Mouse (Mus musculus) embryonic facial prominence, embryonic 11.5 days (tissue): ENCODE measurements around the gene Gm49378. TPM values are rescaled to one million over a fixed set of nuclear protein-coding genes. Genes with fewer than 3 reads are reported as not detected.
A peak's percentile ranks its signal among the peaks of the same experiment; 100 is the strongest.

Source experiments
- ATAC-seq: fragments of 200-750 bp; cut with Nextera tagmentation; replicated peaks from 2 replicates; pipeline ENCODE4 v1.8.0; 2017; ENCODE audit warnings: low read depth; ENCODE audit not compliant: insufficient number of reproducible peaks, low FRiP score, low TSS enrichment
- DNase-seq: peaks from one replicate; pipeline ENCODE4 v3.0.0-alpha.2; 2015; ENCODE audit warnings: low spot score
- H3K27ac ChIP-seq: fragments of 300-500 bp; sonication (generic); replicated peaks from 2 replicates; pipeline ENCODE4 v1.5.1; 2014; ENCODE audit warnings: mild to moderate bottlenecking, low read depth, low read length, control low read depth
- H3K27me3 ChIP-seq: fragments of 300-500 bp; sonication (generic); 2 replicates; pipeline ENCODE4 v1.6.1; 2014; ENCODE audit warnings: mild to moderate bottlenecking, low read length, moderate library complexity, mixed read lengths; ENCODE audit not compliant: control insufficient read depth, insufficient read depth
- H3K36me3 ChIP-seq: fragments of 300-500 bp; sonication (generic); replicated peaks from 2 replicates; pipeline ENCODE4 v1.6.1; 2014; ENCODE audit warnings: low read depth, mild to moderate bottlenecking, low read length, moderate library complexity, mixed read lengths; ENCODE audit not compliant: control insufficient read depth, insufficient read depth
- H3K4me1 ChIP-seq: fragments of 300-500 bp; sonication (generic); 2 replicates; pipeline ENCODE4 v1.6.1; 2014; ENCODE audit warnings: low read length, mixed read lengths; ENCODE audit not compliant: control insufficient read depth, insufficient read depth
- H3K4me2 ChIP-seq: fragments of 300-500 bp; sonication (generic); 2 replicates; pipeline ENCODE4 v1.6.1; 2014; ENCODE audit warnings: low read depth, mild to moderate bottlenecking, control low read depth, low read length, moderate library complexity
- H3K4me3 ChIP-seq: fragments of 300-500 bp; sonication (generic); 2 replicates; pipeline ENCODE4 v1.5.1; 2014; ENCODE audit warnings: low read depth, low read length, control low read depth
- H3K9ac ChIP-seq: fragments of 300-500 bp; sonication (generic); replicated peaks from 2 replicates; pipeline ENCODE4 v1.6.1; 2014; ENCODE audit warnings: mild to moderate bottlenecking, control low read depth, low read length
- H3K9me3 ChIP-seq: fragments of 300-500 bp; sonication (generic); replicated peaks from 2 replicates; pipeline ENCODE4 v1.6.1; 2016; ENCODE audit warnings: mild to moderate bottlenecking, low read length, inconsistent platforms, mixed read lengths; ENCODE audit not compliant: control insufficient read depth
- WGBS: fragments of 180-500 bp; shearing (Covaris S2); extraction: QIAGEN DNeasy Blood & Tissue Kit; methylation state at CpG from one replicate; pipeline ENCODE4 v1.1.7; 2014; 5-methylcytosine and 5-hydroxymethylcytosine counted together
- polyA plus RNA-seq: library from polyadenylated mRNA; unstranded; fragments of >200 nt; fragmentation: Nextera tagmentation; extraction: Ambion mirVana; gene quantifications from 2 replicates; pipeline ENCODE4 v1.2.1, GENCODE M21; 2014

Gm49378 gene
- polyA plus RNA-seq, 1 experiment from 2014 or later: 3.5 TPM

DNA sequence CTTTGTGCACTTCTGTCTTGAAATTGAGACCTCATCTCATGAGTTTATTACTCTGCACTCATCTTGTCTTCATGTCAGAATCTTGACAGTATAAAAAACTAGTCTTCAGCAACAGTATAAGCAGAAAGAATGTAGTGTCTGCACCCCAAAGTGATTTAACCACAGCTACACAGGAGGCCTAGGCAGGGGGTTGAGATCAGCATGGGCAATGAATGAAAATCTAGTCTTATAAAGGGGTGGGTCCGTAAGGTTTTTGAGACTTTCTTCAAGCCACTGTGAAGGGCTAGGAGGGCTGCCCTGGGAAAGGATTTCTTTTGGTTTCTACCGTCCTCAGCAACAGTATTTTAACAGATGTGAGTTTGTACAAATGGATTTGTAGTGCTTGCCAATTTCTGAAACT lies 22.9 kb upstream of the Gm49378 start:
- no peak for ATAC-seq
- Histone ChIP-seq H3K36me3 (no peaks in the 10 kb centered on the region; the same call in 1 of the 2 replicates), H3K27me3 (no peaks in the 10 kb centered on the region), H3K9ac (no peak overlapping the region), H3K4me1 (no peaks in the 10 kb centered on the region), H3K4me2 (peak overlapping the region; percentile 31; the same call in 1 of the 2 replicates), H3K9me3 (no peaks in the 10 kb centered on the region), H3K4me3 (peak overlapping the region; percentile 70; the same call in 1 of the 2 replicates), H3K27ac (no peak overlapping the region)
- 47% methylated on average over 2 of the region's 2 CpGs for WGBS
- no peak for DNase-seq

DNA sequence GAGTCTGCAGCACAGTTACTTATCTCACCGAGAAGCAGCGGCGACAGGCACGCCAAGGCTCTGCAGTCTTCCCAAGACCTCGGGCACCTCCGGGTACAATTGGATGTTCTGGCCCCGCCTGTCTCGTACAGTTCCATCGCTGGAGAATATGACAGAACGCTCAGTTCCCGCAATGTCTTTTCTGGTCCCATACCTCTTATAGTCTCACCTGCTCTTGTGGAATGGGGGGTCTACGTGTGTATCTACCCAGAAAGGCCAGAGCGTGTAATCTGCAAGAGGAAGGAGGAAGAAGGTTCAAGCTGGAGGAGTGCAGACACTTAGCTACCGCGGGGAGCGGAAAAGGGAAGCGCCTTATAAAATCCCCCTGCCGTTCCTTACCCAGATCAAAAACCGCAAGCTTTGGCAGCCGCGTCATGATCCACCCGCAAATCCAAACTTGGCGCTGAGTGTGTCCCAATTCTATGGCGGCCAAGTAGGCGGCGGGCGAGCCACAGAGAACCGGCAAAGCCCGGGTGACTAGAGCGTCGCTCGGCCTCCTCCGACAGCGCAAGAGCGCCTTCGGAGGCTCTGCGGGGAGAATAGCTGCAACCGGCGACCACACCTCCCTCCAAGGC lies 22.4 kb upstream of the Gm49378 start, which contains the start of gene Mdp1:
Mdp1 (minus strand) TSS at position 549 of the 614 bp plus-strand sequence.
- no peaks in the 10 kb centered on the region for H3K4me1 ChIP-seq
- peak within 1 kb of the TSS; percentile 70 for H3K4me3 ChIP-seq
- H3K27me3 ChIP-seq: no peaks in the 10 kb centered on the region
- H3K36me3 ChIP-seq: no peaks in the 10 kb centered on the region; the same call in 1 of the 2 replicates
- under 1% methylated on average over 39 of the region's 39 CpGs for WGBS
- ATAC-seq (peak; percentile 76), DNase-seq (peak; percentile 93)
- peak within 1 kb of the TSS; percentile 80 for H3K9ac ChIP-seq
- H3K27ac ChIP-seq: no peak within 1 kb of the TSS
- H3K9me3 ChIP-seq: no peaks in the 10 kb centered on the region
- peak within 1 kb of the TSS; percentile 31 for H3K4me2 ChIP-seq

DNA sequence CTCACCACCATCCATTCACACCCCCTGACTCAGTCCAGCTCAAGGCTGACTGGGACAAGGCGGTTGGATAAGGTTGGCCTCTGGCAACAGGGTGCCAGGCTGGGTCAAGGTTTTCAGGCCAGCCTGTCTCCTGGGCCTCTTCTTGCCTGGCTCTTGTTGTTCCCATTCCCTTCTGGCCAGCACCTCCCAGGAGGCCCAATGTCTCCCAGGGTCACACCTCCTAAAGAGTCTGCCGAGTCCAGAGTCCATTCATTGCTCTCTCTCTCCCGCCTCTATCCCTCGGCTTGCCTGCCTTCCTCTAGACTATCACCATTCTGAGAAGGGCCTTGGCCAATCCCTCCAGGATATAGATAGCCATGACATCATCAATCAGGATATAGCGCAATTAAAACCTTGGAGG lies 20.3 kb upstream of the Gm49378 start:
- H3K9me3 ChIP-seq: no peaks in the 10 kb centered on the region
- no peak overlapping the region for H3K4me3 ChIP-seq
- H3K36me3 ChIP-seq: no peaks in the 10 kb centered on the region; the same call in 1 of the 2 replicates
- no peak overlapping the region for H3K27ac ChIP-seq
- ATAC-seq (no peak), DNase-seq (no peak)
- no peak overlapping the region for H3K4me2 ChIP-seq
- H3K27me3 ChIP-seq: no peaks in the 10 kb centered on the region
- 96% methylated on average over 5 of the region's 5 CpGs for WGBS
- no peaks in the 10 kb centered on the region for H3K4me1 ChIP-seq
- H3K9ac ChIP-seq: no peak overlapping the region

DNA sequence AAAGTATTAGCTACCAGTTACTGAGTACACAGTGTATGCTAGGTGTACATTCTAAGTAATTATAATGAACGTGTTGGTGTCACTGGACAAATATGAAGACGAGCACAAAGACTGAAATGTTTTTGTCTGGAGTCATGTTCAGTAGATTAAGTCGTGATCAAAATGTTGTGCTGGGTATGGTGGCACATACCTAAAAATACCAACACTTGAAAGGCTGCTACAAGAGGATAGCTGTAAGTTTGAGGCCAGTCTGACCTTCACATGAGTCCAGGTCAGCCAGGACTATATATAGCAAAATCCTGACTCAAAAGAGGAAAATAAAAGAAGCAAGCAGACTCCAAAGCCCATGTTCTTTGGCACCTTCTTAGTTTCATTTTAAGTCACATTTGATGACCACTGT lies 19.2 kb upstream of the Gm49378 start:
- DNase-seq (no peak), ATAC-seq (no peak)
- Histone ChIP-seq H3K4me2 (no peak overlapping the region), H3K27ac (no peak overlapping the region), H3K4me1 (no peaks in the 10 kb centered on the region), H3K4me3 (no peak overlapping the region), H3K9ac (no peak overlapping the region), H3K9me3 (no peaks in the 10 kb centered on the region), H3K36me3 (no peaks in the 10 kb centered on the region; the same call in 1 of the 2 replicates), H3K27me3 (no peaks in the 10 kb centered on the region)
- WGBS: 81% methylated on average over 3 of the region's 3 CpGs

DNA sequence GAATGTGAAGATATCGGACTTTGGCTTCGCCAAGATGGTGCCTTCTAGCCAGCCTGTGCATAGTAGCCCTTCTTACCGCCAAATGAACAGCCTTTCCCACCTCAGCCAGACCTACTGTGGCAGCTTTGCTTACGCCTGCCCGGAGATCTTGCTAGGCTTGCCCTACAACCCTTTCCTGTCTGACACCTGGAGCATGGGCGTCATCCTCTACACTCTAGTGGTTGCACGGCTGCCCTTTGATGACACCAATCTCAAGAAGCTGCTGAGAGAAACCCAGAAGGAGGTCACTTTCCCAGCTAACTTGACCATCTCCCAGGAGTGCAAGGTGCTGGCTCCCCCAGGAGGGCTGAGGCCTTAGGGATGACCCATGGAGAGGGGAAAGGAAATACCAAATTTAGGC lies 13.8 kb upstream of the Gm49378 start:
- H3K4me2 ChIP-seq: no peak overlapping the region

DNA sequence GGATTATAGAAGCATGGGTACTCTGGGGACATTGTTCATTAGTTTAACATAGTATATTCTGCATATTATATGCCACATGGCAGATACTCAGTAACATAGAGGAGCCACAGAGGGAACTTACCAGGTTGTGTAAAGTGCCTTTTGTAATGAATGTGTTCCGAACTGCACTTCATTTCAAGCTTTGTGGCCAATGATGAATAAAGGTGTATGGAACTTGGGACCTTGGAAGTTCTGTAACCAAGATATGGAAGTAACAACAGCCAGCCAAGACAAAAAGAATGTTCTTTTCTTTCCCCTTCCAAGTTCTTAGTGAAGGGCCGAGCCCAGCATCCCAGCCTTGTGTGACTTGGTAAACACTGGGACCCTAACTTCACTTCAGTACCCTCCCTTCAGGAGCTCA lies 12.2 kb upstream of the Gm49378 start, which contains the start of gene Tssk4:
Tssk4 (plus strand) TSS at position 301 of the 400 bp plus-strand sequence.
- no peak for ATAC-seq
- H3K27ac ChIP-seq: no peak within 1 kb of the TSS
- no peaks in the 10 kb centered on the region for H3K9me3 ChIP-seq
- no peaks in the 10 kb centered on the region for H3K4me1 ChIP-seq
- no peak within 1 kb of the TSS for H3K4me3 ChIP-seq
- no peaks in the 10 kb centered on the region for H3K27me3 ChIP-seq
- H3K9ac ChIP-seq: no peak within 1 kb of the TSS
- 88% methylated on average over 2 of the region's 2 CpGs for WGBS
- H3K4me2 ChIP-seq: no peak within 1 kb of the TSS
- no peaks in the 10 kb centered on the region for H3K36me3 ChIP-seq
- DNase-seq: no peak

More for the DNA sequence above, 13.8 kb upstream of the Gm49378 start:
- ATAC-seq (no peak), DNase-seq (no peak)
- H3K27ac ChIP-seq: no peak overlapping the region
- 92% methylated on average over 7 of the region's 7 CpGs for WGBS
- H3K36me3 ChIP-seq: no peaks in the 10 kb centered on the region
- H3K4me1 ChIP-seq: no peaks in the 10 kb centered on the region
- no peaks in the 10 kb centered on the region for H3K9me3 ChIP-seq
- H3K4me3 ChIP-seq: no peak overlapping the region
- H3K27me3 ChIP-seq: no peaks in the 10 kb centered on the region
- no peak overlapping the region for H3K9ac ChIP-seq

DNA sequence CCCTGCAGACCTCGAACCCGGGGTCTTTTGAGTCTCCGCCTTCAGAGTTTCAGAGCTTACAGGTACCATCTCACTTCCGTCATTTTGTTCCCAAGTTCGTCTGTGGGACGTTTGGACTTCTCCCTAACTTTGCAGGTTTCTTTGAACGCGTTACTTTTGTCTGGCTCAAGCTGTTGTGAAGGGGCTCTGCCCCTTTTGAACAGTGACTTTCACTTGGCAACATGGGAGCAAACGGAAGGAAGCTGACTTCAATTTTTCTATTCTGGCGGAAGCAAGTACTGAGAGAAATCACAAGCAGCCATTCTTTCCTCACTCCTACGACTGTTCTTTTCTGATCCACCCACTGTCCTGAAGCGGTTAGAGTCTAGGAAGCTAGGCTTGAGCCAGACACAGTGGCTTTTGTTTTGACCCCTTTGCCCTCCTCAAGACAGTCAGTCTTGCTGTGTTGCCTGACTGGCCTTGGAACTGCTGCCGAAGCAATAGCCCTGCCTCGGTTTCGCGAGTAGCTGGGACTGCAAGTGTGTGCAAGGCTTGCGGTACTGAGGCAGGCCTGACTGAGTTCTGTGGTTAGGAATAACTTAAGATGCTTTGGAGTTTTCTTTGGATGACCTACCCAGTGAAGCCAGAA lies 6.7 kb upstream of the Gm49378 start:
- ATAC-seq: no peak
- H3K36me3 ChIP-seq: no peaks in the 10 kb centered on the region; the same call in 1 of the 2 replicates
- 22% methylated on average over 17 of the region's 17 CpGs for WGBS
- no peak overlapping the region for H3K27ac ChIP-seq
- H3K9ac ChIP-seq: peak overlapping the region; percentile 96
- peak overlapping the region; percentile 50 for H3K4me2 ChIP-seq
- no peaks in the 10 kb centered on the region for H3K27me3 ChIP-seq
- no peak for DNase-seq
- H3K4me1 ChIP-seq: no peaks in the 10 kb centered on the region
- H3K4me3 ChIP-seq: peak overlapping the region; percentile 93
- H3K9me3 ChIP-seq: no peaks in the 10 kb centered on the region
